Comparison of ENCODE assay signal across 8 mouse cellular contexts in the genomic region with DNA sequence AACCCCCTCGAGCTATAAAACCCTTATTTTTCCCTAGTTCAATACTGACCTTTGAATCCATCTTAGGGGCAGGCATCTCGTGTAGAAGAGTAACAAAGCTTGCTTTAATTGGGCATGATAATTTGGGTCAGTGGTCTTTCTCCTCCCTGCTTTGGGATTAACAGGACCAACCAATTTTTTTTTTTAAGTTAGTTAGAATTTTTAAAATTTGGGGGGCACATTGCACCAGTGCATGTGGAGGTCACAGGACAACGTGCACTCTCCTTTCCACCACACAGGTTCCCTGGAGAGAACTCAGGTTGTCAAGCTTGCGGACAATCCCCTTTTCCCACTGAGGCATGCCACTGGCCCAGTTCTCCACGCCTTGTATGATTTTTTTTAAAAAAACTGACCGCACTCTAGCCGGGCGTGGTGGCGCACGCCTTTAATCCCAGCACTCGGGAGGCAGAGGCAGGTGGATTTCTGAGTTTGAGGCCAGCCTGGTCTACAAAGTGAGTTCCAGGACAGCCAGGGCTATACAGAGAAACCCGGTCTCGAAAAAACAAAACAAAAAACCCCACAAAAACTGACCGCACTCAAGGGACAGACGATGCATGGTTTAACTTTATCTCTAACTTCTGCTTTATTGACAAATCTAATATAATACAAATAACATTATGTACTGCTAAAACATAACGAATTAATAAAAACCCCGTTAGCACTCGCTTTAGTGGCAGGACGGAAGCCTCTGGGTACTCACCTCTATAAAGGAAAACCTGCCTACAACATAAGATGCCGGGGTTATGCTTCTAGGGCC. TPM values are rescaled to one million over a fixed set of nuclear protein-coding genes. Genes with fewer than 3 reads are reported as not detected.
DNase-seq lines count a peak whose midpoint lies in the region; ATAC-seq and TF ChIP-seq lines count a peak whose summit lies in the region.

No protein-coding gene starts in this region.

- H3K9ac ChIP-seq in lung, embryonic 14.5 days, result peak overlapping the region; percentile 80
- peak overlapping the region; percentile 99 for H3K9ac ChIP-seq in embryonic facial prominence, embryonic 11.5 days (replicated peaks; ENCODE audit: low read length)
- H3K9ac ChIP-seq in intestine, embryonic 15.5 days, result peak overlapping the region; percentile 99
- H3K9ac ChIP-seq in neural tube, embryonic 14.5 days (replicated peaks; ENCODE audit: low read depth, low read length), result peak overlapping the region; percentile 96

- H3K27ac ChIP-seq in lung, embryonic 14.5 days (ENCODE audit: low read depth), result peak overlapping the region; percentile 96
- H3K27ac ChIP-seq in embryonic facial prominence, embryonic 11.5 days (replicated peaks; ENCODE audit: low read depth, low read length), result peak overlapping the region; percentile 95
- H3K27ac ChIP-seq in intestine, embryonic 15.5 days, result peak overlapping the region; percentile 99
- H3K27ac ChIP-seq in neural tube, embryonic 14.5 days (ENCODE audit: low read depth, low read length), result peak overlapping the region; percentile 98

- peak; percentile 30 for DNase-seq in lung, embryonic 14.5 days
- no peak for DNase-seq in lung, postnatal 25 days (ENCODE audit: low spot score)
- no peak for DNase-seq in embryonic facial prominence, embryonic 11.5 days (ENCODE audit: low spot score)
- DNase-seq in left cerebral cortex, postnatal 10 days (ENCODE audit: extremely low spot score in 1 of 2, low spot score in 2 of 2), result no peak
- no peak for DNase-seq in thymus, postnatal 36 days
- DNase-seq in natural killer cell, adult 2 months (ENCODE audit: low spot score in 2 of 2), result no peak

- no peaks in the 10 kb centered on the region for H3K9me3 ChIP-seq in lung, embryonic 14.5 days (ENCODE audit: low read depth, low read length)
- no peaks in the 10 kb centered on the region for H3K9me3 ChIP-seq in embryonic facial prominence, embryonic 11.5 days (replicated peaks; ENCODE audit: control insufficient read depth, low read length)
- H3K9me3 ChIP-seq in intestine, embryonic 15.5 days, result no peaks in the 10 kb centered on the region
- H3K9me3 ChIP-seq in neural tube, embryonic 14.5 days (ENCODE audit: control insufficient read depth, low read length), result no peaks in the 10 kb centered on the region

- H3K27me3 ChIP-seq in lung, embryonic 14.5 days (ENCODE audit: insufficient read depth, low read length), result no peaks in the 10 kb centered on the region
- no peaks in the 10 kb centered on the region for H3K27me3 ChIP-seq in embryonic facial prominence, embryonic 11.5 days (ENCODE audit: control insufficient read depth, insufficient read depth, low read length)
- no peaks in the 10 kb centered on the region for H3K27me3 ChIP-seq in intestine, embryonic 15.5 days (replicated peaks)
- H3K27me3 ChIP-seq in neural tube, embryonic 14.5 days (ENCODE audit: control insufficient read depth, insufficient read depth, low read length), result 0 out of 2 replicates have a peak, but pooled peaks cover 2% of the 10 kb centered on the region

- peaks cover 41% of the 10 kb centered on the region for H3K36me3 ChIP-seq in lung, embryonic 14.5 days (ENCODE audit: insufficient read depth)
- peaks cover 20% of the 10 kb centered on the region for H3K36me3 ChIP-seq in embryonic facial prominence, embryonic 11.5 days (replicated peaks; ENCODE audit: control insufficient read depth, insufficient read depth, low read depth, low read length)
- H3K36me3 ChIP-seq in intestine, embryonic 15.5 days, result peaks cover 18% of the 10 kb centered on the region
- H3K36me3 ChIP-seq in neural tube, embryonic 14.5 days (ENCODE audit: control insufficient read depth, insufficient read depth, low read length), result peaks cover 11% of the 10 kb centered on the region

- no peaks in the 10 kb centered on the region for H3K4me1 ChIP-seq in lung, embryonic 14.5 days (ENCODE audit: insufficient read depth)
- H3K4me1 ChIP-seq in embryonic facial prominence, embryonic 11.5 days (ENCODE audit: control insufficient read depth, insufficient read depth, low read length), result peaks cover 5% of the 10 kb centered on the region; the same call in 1 of the 2 replicates
- H3K4me1 ChIP-seq in intestine, embryonic 15.5 days (replicated peaks), result peaks cover 18% of the 10 kb centered on the region
- peaks cover 22% of the 10 kb centered on the region for H3K4me1 ChIP-seq in neural tube, embryonic 14.5 days (ENCODE audit: control insufficient read depth, insufficient read depth, low read length)

- no peak for ATAC-seq in lung, embryonic 14.5 days (ENCODE audit: insufficient read depth)
- ATAC-seq in embryonic facial prominence, embryonic 11.5 days (replicated peaks; ENCODE audit: insufficient number of reproducible peaks, low FRiP score, low TSS enrichment, low read depth), result no peak
- no peak for ATAC-seq in intestine, embryonic 15.5 days
- ATAC-seq in neural tube, embryonic 14.5 days (ENCODE audit: low read depth), result no peak

- peak overlapping the region; percentile 97 for H3K4me3 ChIP-seq in lung, embryonic 14.5 days (ENCODE audit: low read depth, low read length)
- peak overlapping the region; percentile 98 for H3K4me3 ChIP-seq in embryonic facial prominence, embryonic 11.5 days (ENCODE audit: low read depth, low read length)
- peak overlapping the region; percentile 98 for H3K4me3 ChIP-seq in intestine, embryonic 15.5 days (replicated peaks)
- H3K4me3 ChIP-seq in neural tube, embryonic 14.5 days (ENCODE audit: low read depth, low read length), result peak overlapping the region; percentile 99

- TF ChIP-seq CTCF in lung, embryonic 14.5 days (IDR thresholded peaks at IDR 0.05; ENCODE audit: low read depth), result no peak

- intact Hi-C loops in left cerebral cortex, postnatal 10 days (cut with DNase I), result no loop called here

- H3K4me2 ChIP-seq in lung, embryonic 14.5 days, result peak overlapping the region; percentile 70
- peak overlapping the region; percentile 76 for H3K4me2 ChIP-seq in embryonic facial prominence, embryonic 11.5 days (ENCODE audit: low read depth, low read length)
- H3K4me2 ChIP-seq in intestine, embryonic 15.5 days (replicated peaks), result peak overlapping the region; percentile 56
- peak overlapping the region; percentile 74 for H3K4me2 ChIP-seq in neural tube, embryonic 14.5 days (ENCODE audit: low read depth, low read length)

- whole genome bisulfite sequencing in lung, embryonic 14.5 days, result 4% methylated on average over 20 of the region's 20 CpGs
- 13% methylated on average over 20 of the region's 20 CpGs for WGBS in embryonic facial prominence, embryonic 11.5 days
- 4% methylated on average over 20 of the region's 20 CpGs for WGBS in intestine, embryonic 15.5 days
- WGBS in neural tube, embryonic 14.5 days, result 8% methylated on average over 20 of the region's 20 CpGs

RNA-seq across cellular contexts. Expression of a gene that starts 0.8 kb away (rescaled TPM):
- 21.2 and 24.3 TPM in 2 replicates for polyA plus RNA-seq in lung, embryonic 14.5 days (2014; fragmentation: Nextera tagmentation; extraction: Ambion mirVana)
- polyA plus RNA-seq in embryonic facial prominence, embryonic 11.5 days (2014; fragmentation: Nextera tagmentation; extraction: Ambion mirVana), result 20.9 and 22.5 TPM in 2 replicates
- polyA plus RNA-seq in intestine, embryonic 15.5 days (2015; fragmentation: Nextera tagmentation; extraction: Ambion mirVana), result 24.7 and 27.5 TPM in 2 replicates
- 21.5 and 24.0 TPM in 2 replicates for polyA plus RNA-seq in neural tube, embryonic 14.5 days (2014; fragmentation: Nextera tagmentation; extraction: Ambion mirVana)
- total RNA-seq in left cerebral cortex, postnatal 10 days (2021), result 10 to 100 TPM; 16.6 to 18.4 TPM

RNA-seq across cellular contexts. Expression of a gene that starts 0.9 kb away (rescaled TPM):
- polyA plus RNA-seq in lung, embryonic 14.5 days (2014; fragmentation: Nextera tagmentation; extraction: Ambion mirVana), result 20.1 and 20.3 TPM in 2 replicates
- polyA plus RNA-seq in embryonic facial prominence, embryonic 11.5 days (2014; fragmentation: Nextera tagmentation; extraction: Ambion mirVana), result 21.0 and 24.6 TPM in 2 replicates
- 13.8 and 16.0 TPM in 2 replicates for polyA plus RNA-seq in intestine, embryonic 15.5 days (2015; fragmentation: Nextera tagmentation; extraction: Ambion mirVana)
- 7.2 and 9.1 TPM in 2 replicates for polyA plus RNA-seq in neural tube, embryonic 14.5 days (2014; fragmentation: Nextera tagmentation; extraction: Ambion mirVana)
- total RNA-seq in left cerebral cortex, postnatal 10 days (2021), result 1 to 10 TPM; 6.0 to 6.1 TPM

RNA-seq across cellular contexts. Expression of a gene that starts 12.1 kb away (rescaled TPM):
- polyA plus RNA-seq in lung, embryonic 14.5 days (2014; fragmentation: Nextera tagmentation; extraction: Ambion mirVana), result 52.8 and 54.7 TPM in 2 replicates
- polyA plus RNA-seq in embryonic facial prominence, embryonic 11.5 days (2014; fragmentation: Nextera tagmentation; extraction: Ambion mirVana), result 63.2 and 65.3 TPM in 2 replicates
- polyA plus RNA-seq in intestine, embryonic 15.5 days (2015; fragmentation: Nextera tagmentation; extraction: Ambion mirVana), result 41.0 and 44.5 TPM in 2 replicates
- 68.1 and 68.8 TPM in 2 replicates for polyA plus RNA-seq in neural tube, embryonic 14.5 days (2014; fragmentation: Nextera tagmentation; extraction: Ambion mirVana)
- total RNA-seq in left cerebral cortex, postnatal 10 days (2021), result 10 to 100 TPM; 53.6 to 65.0 TPM

RNA-seq across cellular contexts. Expression of a gene that starts 23.3 kb away (rescaled TPM):
- polyA plus RNA-seq in lung, embryonic 14.5 days (2014; fragmentation: Nextera tagmentation; extraction: Ambion mirVana), result 8.6 and 12.2 TPM in 2 replicates
- polyA plus RNA-seq in embryonic facial prominence, embryonic 11.5 days (2014; fragmentation: Nextera tagmentation; extraction: Ambion mirVana), result 19.8 and 22.8 TPM in 2 replicates
- polyA plus RNA-seq in intestine, embryonic 15.5 days (2015; fragmentation: Nextera tagmentation; extraction: Ambion mirVana), result 15.4 and 21.1 TPM in 2 replicates
- polyA plus RNA-seq in neural tube, embryonic 14.5 days (2014; fragmentation: Nextera tagmentation; extraction: Ambion mirVana), result 8.5 and 12.5 TPM in 2 replicates
- 1 to 10 TPM in 1 of 2 experiments, not detected in 1; 1.2 TPM for total RNA-seq in left cerebral cortex, postnatal 10 days (2021)

RNA-seq across cellular contexts. Expression of a gene that starts 23.8 kb away (rescaled TPM):
- 26.0 and 33.7 TPM in 2 replicates for polyA plus RNA-seq in lung, embryonic 14.5 days (2014; fragmentation: Nextera tagmentation; extraction: Ambion mirVana)
- polyA plus RNA-seq in embryonic facial prominence, embryonic 11.5 days (2014; fragmentation: Nextera tagmentation; extraction: Ambion mirVana), result 15.8 and 19.2 TPM in 2 replicates
- polyA plus RNA-seq in intestine, embryonic 15.5 days (2015; fragmentation: Nextera tagmentation; extraction: Ambion mirVana), result 23.2 and 23.6 TPM in 2 replicates
- 28.5 and 29.4 TPM in 2 replicates for polyA plus RNA-seq in neural tube, embryonic 14.5 days (2014; fragmentation: Nextera tagmentation; extraction: Ambion mirVana)
- 10 to 100 TPM; 85.6 to 88.0 TPM for total RNA-seq in left cerebral cortex, postnatal 10 days (2021)
